Comparison of ENCODE assay signal across 17 mouse cellular contexts in the genomic region with DNA sequence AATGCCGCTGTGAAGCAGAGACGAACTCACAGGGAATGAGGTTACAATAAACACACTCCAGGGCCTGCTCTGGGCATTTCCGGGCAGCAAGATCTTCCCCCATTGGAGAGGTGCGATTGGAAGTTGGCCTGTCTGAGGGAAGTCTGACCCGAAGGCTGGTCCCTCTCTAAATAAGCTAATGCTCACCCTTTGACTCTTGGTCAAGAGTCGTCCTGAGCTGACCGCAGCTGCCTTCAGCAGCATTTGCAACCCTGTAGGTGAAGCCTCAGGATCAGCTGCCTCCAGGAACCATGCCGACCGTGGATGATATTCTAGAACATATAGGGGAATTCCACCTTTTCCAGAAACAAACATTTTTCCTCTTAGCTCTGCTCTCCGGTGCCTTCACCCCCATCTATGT. TPM values are rescaled to one million over a fixed set of nuclear protein-coding genes. Genes with fewer than 3 reads are reported as not detected.
"Had no signal": no experiment of that assay in that cellular context is flagged by ENCODE, and none has a peak within 500 bp of the region (broad histone marks: within the 10 kb centered on the region; RNA-seq: fewer than 3 reads in every experiment).

A gene (plus strand): TSS at position 142 of the 400 bp plus-strand sequence.

- H3K36me3 ChIP-seq: limb, embryonic 10.5 days; liver, embryonic 15.5 days; midbrain, embryonic 15.5 days had no signal

- H3K27me3 ChIP-seq: midbrain, embryonic 15.5 days had no signal

- H3K9me3 ChIP-seq: limb, embryonic 10.5 days; liver, embryonic 15.5 days; midbrain, embryonic 15.5 days had no signal

- H3K27ac ChIP-seq: left cerebral cortex, adult 2 months; limb, embryonic 10.5 days; liver, embryonic 15.5 days; macrophage; midbrain, embryonic 15.5 days had no signal

- H3K9ac ChIP-seq: liver, embryonic 15.5 days; midbrain, embryonic 15.5 days had no signal

- H3K4me1 ChIP-seq: liver, embryonic 15.5 days; midbrain, embryonic 15.5 days had no signal

- H3K4me2 ChIP-seq: liver, embryonic 11.5 days; liver, embryonic 15.5 days; midbrain, embryonic 11.5 days; midbrain, embryonic 15.5 days had no signal

- DNase-seq: lung, adult 2 months; lung, postnatal 10 days; right cerebral cortex, postnatal 4 days; thymus, postnatal 36 days had no signal

- H3K4me3 ChIP-seq: left cerebral cortex, adult 2 months; limb, embryonic 10.5 days; liver, embryonic 15.5 days; megakaryocyte, embryonic 14.5 days; midbrain, embryonic 15.5 days had no signal

- ATAC-seq: hindbrain, embryonic 16.5 days; inflammation-experienced regulatory T-cells, adult 6 months; intestine, postnatal 0 days; midbrain, embryonic 15.5 days had no signal

RNA-seq across cellular contexts. Expression of the gene that starts here (rescaled TPM):
- polyA plus RNA-seq: intestine, postnatal 0 days; limb, embryonic 10.5 days; limb, embryonic 14.5 days; liver, embryonic 11.5 days; liver, embryonic 15.5 days; macrophage; midbrain, embryonic 11.5 days; neural tube, embryonic 14.5 days had no signal
